Mouse (Mus musculus) spleen, adult 2 months (tissue): ENCODE measurements around the gene C1qtnf7.

Experiments used
- CTCF ChIP-seq: fragments of 200-500 bp; IDR thresholded peaks from 2 replicates; pipeline ENCODE4 v1.5.1; 2011; ENCODE audit warnings: mild to moderate bottlenecking, inconsistent platforms; ENCODE audit not compliant: insufficient read depth, insufficient read length, insufficient replicate concordance; ENCODE audit errors: extremely low read depth
- POLR2A ChIP-seq: fragments of 200-500 bp; IDR thresholded peaks from 2 replicates; pipeline ENCODE4 v1.6.1; 2011; ENCODE audit warnings: low read depth, low read length, inconsistent platforms

DNA sequence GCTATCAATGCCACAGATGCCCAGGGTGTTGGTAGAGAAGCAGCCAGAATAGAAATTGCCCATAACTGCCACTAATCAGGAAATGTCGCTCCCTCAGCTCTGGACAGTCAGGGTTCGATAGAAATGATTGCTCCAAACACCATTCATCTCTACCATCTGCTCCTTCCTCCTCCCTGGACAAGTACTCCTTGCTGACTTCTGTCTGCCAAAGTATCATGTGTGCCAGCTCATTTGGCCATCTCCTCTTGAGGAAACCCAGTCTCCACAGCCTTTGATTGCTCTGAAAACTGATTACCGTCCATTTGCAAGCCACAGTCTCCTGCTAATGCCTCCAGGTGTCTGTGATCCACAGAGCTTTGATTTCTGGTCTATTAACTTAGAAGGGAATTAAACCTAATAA, 14.8 kb downstream of the C1qtnf7 start:
- no peak for TF ChIP-seq CTCF
- no peak for TF ChIP-seq POLR2A
